Mouse (Mus musculus) lung, embryonic 14.5 days (tissue): Measurements from ENCODE around the gene Slc16a13. TPM values are rescaled to one million over a fixed set of nuclear protein-coding genes. Genes with fewer than 3 reads are reported as not detected.
A peak's percentile ranks its signal among the peaks of the same experiment; 100 is the strongest.

Experiments used
- ATAC-seq: fragments of 200-750 bp; cut with Nextera tagmentation; 2 replicates; pipeline ENCODE4 v1.8.0; 2017; ENCODE audit warnings: mild to moderate bottlenecking, moderate TSS enrichment, moderate library complexity; ENCODE audit not compliant: insufficient read depth
- DNase-seq: peaks from one replicate; pipeline ENCODE4 v3.0.0-alpha.2; 2015
- H3K27ac ChIP-seq: fragments of 300-500 bp; sonication (generic); 2 replicates; pipeline ENCODE4 v1.5.1; 2014; ENCODE audit warnings: low read depth, mild to moderate bottlenecking, moderate library complexity
- H3K27me3 ChIP-seq: fragments of 300-500 bp; sonication (generic); 2 replicates; pipeline ENCODE4 v1.6.1; 2014; ENCODE audit warnings: low read length, control low read depth; ENCODE audit not compliant: insufficient read depth
- H3K36me3 ChIP-seq: fragments of 300-500 bp; sonication (generic); 2 replicates; pipeline ENCODE4 v1.6.1; 2014; ENCODE audit warnings: control low read depth; ENCODE audit not compliant: insufficient read depth
- H3K4me1 ChIP-seq: fragments of 300-500 bp; sonication (generic); 2 replicates; pipeline ENCODE4 v1.6.1; 2014; ENCODE audit warnings: antibody characterized with exemption, control low read depth; ENCODE audit not compliant: insufficient read depth
- H3K4me2 ChIP-seq: fragments of 300-500 bp; sonication (generic); 2 replicates; pipeline ENCODE4 v1.6.1; 2014; ENCODE audit warnings: mild to moderate bottlenecking
- H3K4me3 ChIP-seq: fragments of 300-500 bp; sonication (generic); 2 replicates; pipeline ENCODE4 v1.5.1; 2014; ENCODE audit warnings: low read depth, low read length
- H3K9ac ChIP-seq: fragments of 300-500 bp; sonication (generic); 2 replicates; pipeline ENCODE4 v1.6.1; 2014
- H3K9me3 ChIP-seq: fragments of 300-500 bp; sonication (generic); 2 replicates; pipeline ENCODE4 v1.6.1; 2016; ENCODE audit warnings: low read depth, low read length, control low read depth
- CTCF ChIP-seq: IDR thresholded peaks from 2 replicates; pipeline ENCODE4 v1.5.1; 2016; ENCODE audit warnings: antibody characterized with exemption, low read depth
- WGBS: fragments of 180-500 bp; shearing (Covaris S2); extraction: QIAGEN DNeasy Blood & Tissue Kit; methylation state at CpG from one replicate; pipeline ENCODE4 v1.1.7; 2014; 5-methylcytosine and 5-hydroxymethylcytosine counted together
- polyA plus RNA-seq: library from polyadenylated mRNA; unstranded; fragments of >200 nt; fragmentation: Nextera tagmentation; extraction: Ambion mirVana; gene quantifications from 2 replicates; pipeline ENCODE4 v1.2.1, GENCODE M21; 2014

Slc16a13 gene
- polyA plus RNA-seq, 1 experiment from 2014 or later: 4.4 TPM

GRCm38 (mm10) chr11:70189319-70190134 lies 31.3 kb downstream of the Slc16a13 start:
- H3K9me3 ChIP-seq: no peaks in the 10 kb centered on the region
- no peak for ATAC-seq
- WGBS: 78% methylated on average over 28 of the region's 28 CpGs
- H3K9ac ChIP-seq: no peak overlapping the region
- no peaks in the 10 kb centered on the region for H3K27me3 ChIP-seq
- no peak overlapping the region for H3K27ac ChIP-seq
- TF ChIP-seq CTCF: no peak
- H3K36me3 ChIP-seq: no peaks in the 10 kb centered on the region
- H3K4me3 ChIP-seq: no peak overlapping the region
- H3K4me1 ChIP-seq: peaks cover 10% of the 10 kb centered on the region; the same call in 1 of the 2 replicates
- no peak overlapping the region for H3K4me2 ChIP-seq
- DNase-seq: no peak

- Histone ChIP-seq H3K4me3 (no peak overlapping the region), H3K9ac (no peak overlapping the region), H3K27me3 (no peaks in the 10 kb centered on the region), H3K4me2 (no peak overlapping the region), H3K27ac (no peak overlapping the region), H3K4me1 (no peaks in the 10 kb centered on the region), H3K9me3 (no peaks in the 10 kb centered on the region), H3K36me3 (no peaks in the 10 kb centered on the region)
- DNase-seq (peak; percentile 34), ATAC-seq (no peak)
- WGBS: 58% methylated on average over 7 of the region's 7 CpGs
- TF ChIP-seq CTCF: no peak
Measured at GRCm38 (mm10) chr11:70185120-70185519, 35.7 kb downstream of the Slc16a13 start.

- 91% methylated on average over 4 of the region's 4 CpGs for WGBS
- DNase-seq (no peak), ATAC-seq (no peak)
- H3K9me3 ChIP-seq: no peaks in the 10 kb centered on the region
- no peak overlapping the region for H3K4me2 ChIP-seq
- H3K27ac ChIP-seq: no peak overlapping the region
- TF ChIP-seq CTCF: no peak
- H3K9ac ChIP-seq: no peak overlapping the region
- H3K4me3 ChIP-seq: no peak overlapping the region
- no peaks in the 10 kb centered on the region for H3K4me1 ChIP-seq
- no peaks in the 10 kb centered on the region for H3K36me3 ChIP-seq
- H3K27me3 ChIP-seq: no peaks in the 10 kb centered on the region
Measured at GRCm38 (mm10) chr11:70180496-70180895, 40.4 kb downstream of the Slc16a13 start.

GRCm38 (mm10) chr11:70179401-70179800 lies 41.5 kb downstream of the Slc16a13 start:
- WGBS: 32% methylated on average over 14 of the region's 14 CpGs
- no peak overlapping the region for H3K27ac ChIP-seq
- no peak overlapping the region for H3K4me2 ChIP-seq
- DNase-seq (peak; percentile 68), ATAC-seq (no peak)
- no peak overlapping the region for H3K4me3 ChIP-seq
- peak; percentile 65 for TF ChIP-seq CTCF
- no peaks in the 10 kb centered on the region for H3K4me1 ChIP-seq
- no peaks in the 10 kb centered on the region for H3K27me3 ChIP-seq
- no peak overlapping the region for H3K9ac ChIP-seq
- no peaks in the 10 kb centered on the region for H3K9me3 ChIP-seq
- no peaks in the 10 kb centered on the region for H3K36me3 ChIP-seq

DNA sequence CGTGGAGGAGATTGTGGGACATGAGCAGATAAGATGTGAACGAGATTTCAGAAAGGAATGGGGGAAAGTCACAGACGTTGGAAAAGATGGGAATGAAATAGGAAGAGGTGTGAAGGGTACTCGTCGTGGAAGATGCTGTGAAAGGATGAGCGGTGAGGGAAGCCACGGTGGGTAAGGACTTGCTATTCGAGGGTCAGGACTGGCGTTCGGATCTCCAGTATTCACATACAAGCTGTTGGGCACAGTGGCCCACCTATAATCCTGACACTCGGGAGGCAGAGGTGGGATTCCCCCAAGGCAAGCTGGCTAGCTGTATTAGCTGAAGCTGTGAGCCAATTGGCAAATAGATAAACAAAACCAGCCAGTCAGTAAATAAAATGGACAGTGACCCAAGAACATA lies 42.1 kb downstream of the Slc16a13 start:
- Histone ChIP-seq H3K27ac (no peak overlapping the region), H3K36me3 (no peaks in the 10 kb centered on the region), H3K4me3 (no peak overlapping the region), H3K4me1 (no peaks in the 10 kb centered on the region), H3K9me3 (no peaks in the 10 kb centered on the region), H3K4me2 (no peak overlapping the region), H3K27me3 (no peaks in the 10 kb centered on the region), H3K9ac (no peak overlapping the region)
- no peak for TF ChIP-seq CTCF
- ATAC-seq: no peak
- no peak for DNase-seq
- 67% methylated on average over 11 of the region's 11 CpGs for WGBS

DNA sequence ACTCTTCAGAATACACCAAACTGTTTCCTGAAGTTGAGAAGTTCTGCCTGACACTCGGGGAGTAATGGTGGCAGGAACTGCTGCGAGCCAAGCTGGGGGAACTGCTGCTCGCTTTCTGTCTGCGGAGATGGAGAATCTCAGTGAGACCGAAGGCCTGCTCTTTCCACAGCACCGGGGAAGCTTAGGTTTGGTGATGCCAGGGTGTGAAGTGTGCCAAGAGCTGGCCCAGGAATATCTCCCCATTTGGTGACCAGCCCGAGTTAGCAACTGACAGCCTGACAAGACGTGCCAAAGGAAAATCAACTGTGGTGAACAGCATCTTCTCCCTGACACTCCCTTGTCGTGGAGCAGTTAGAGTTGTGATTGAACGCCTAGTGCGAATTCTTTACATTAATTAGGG lies 42.6 kb downstream of the Slc16a13 start:
- H3K9me3 ChIP-seq: no peaks in the 10 kb centered on the region
- no peak for DNase-seq
- no peaks in the 10 kb centered on the region for H3K27me3 ChIP-seq
- no peak overlapping the region for H3K27ac ChIP-seq
- no peak overlapping the region for H3K9ac ChIP-seq
- 78% methylated on average over 11 of the region's 11 CpGs for WGBS
- no peak for ATAC-seq
- TF ChIP-seq CTCF: no peak
- no peak overlapping the region for H3K4me2 ChIP-seq
- no peaks in the 10 kb centered on the region for H3K4me1 ChIP-seq
- H3K4me3 ChIP-seq: no peak overlapping the region
- no peaks in the 10 kb centered on the region for H3K36me3 ChIP-seq

- no peaks in the 10 kb centered on the region for H3K4me1 ChIP-seq
- H3K9me3 ChIP-seq: no peaks in the 10 kb centered on the region
- H3K4me2 ChIP-seq: no peak overlapping the region
- H3K9ac ChIP-seq: no peak overlapping the region
- no peak overlapping the region for H3K4me3 ChIP-seq
- H3K27me3 ChIP-seq: no peaks in the 10 kb centered on the region
- no peak overlapping the region for H3K27ac ChIP-seq
- peak; percentile 50; the same call in 1 of the 2 replicates for TF ChIP-seq CTCF
- 71% methylated on average over 8 of the region's 8 CpGs for WGBS
- ATAC-seq: no peak
- no peaks in the 10 kb centered on the region for H3K36me3 ChIP-seq
- no peak for DNase-seq
Measured at GRCm38 (mm10) chr11:70177647-70178046, 43.2 kb downstream of the Slc16a13 start.
